Mouse (Mus musculus) erythroblast, adult 5-6 weeks (primary cell): Measurements from ENCODE around the gene Angel2. TPM values are rescaled to one million over a fixed set of nuclear protein-coding genes. Genes with fewer than 3 reads are reported as not detected.
A peak's percentile ranks its signal among the peaks of the same experiment; 100 is the strongest.

ENCODE experiments used
- ATAC-seq: replicated peaks from 2 replicates; pipeline ENCODE4 v1.8.0; 2016; ENCODE audit warnings: moderate number of reproducible peaks, mild to moderate bottlenecking, moderate TSS enrichment, inconsistent platforms; ENCODE audit not compliant: poor library complexity, low FRiP score, severe bottlenecking
- total RNA-seq, 2 experiments: library from RNA; stranded (forward) in 1 of 2; stranded (reverse) in 1 of 2; fragments of 150-400 nt in 1 of 2; fragments of 200-764, 138-1000 nt in 1 of 2; gene quantifications; 2 replicates each; pipeline versions ENCODE4 v1.2.3 to v1.2.4; 2015 to 2017; ENCODE audit warnings: low replicate concordance in 2 of 2

Gene Angel2
- total RNA-seq, 2 experiments from 2014 or later = 4.2 to 12.6 TPM

GRCm38 (mm10) chr1:190928370-190929009, 3.6 kb downstream of the Angel2 start:
- ATAC-seq = peak; percentile 96

- ATAC-seq = peak; percentile 20
These were observed 4.2 kb downstream of the Angel2 start for GRCm38 (mm10) chr1:190929010-190929695.

- ATAC-seq = no peak
These were observed 5.3 kb downstream of the Angel2 start for GRCm38 (mm10) chr1:190930181-190930580.

GRCm38 (mm10) chr1:190939803-190940202, 14.9 kb downstream of the Angel2 start:
- ATAC-seq = no peak

- peak; percentile 78 for ATAC-seq
These were observed 19.3 kb downstream of the Angel2 start for GRCm38 (mm10) chr1:190944109-190944760.

GRCm38 (mm10) chr1:190947986-190948385, 23.1 kb downstream of the Angel2 start:
- ATAC-seq = no peak

GRCm38 (mm10) chr1:190948439-190948838, 23.5 kb downstream of the Angel2 start:
- no peak for ATAC-seq

GRCm38 (mm10) chr1:190948846-190949245, 23.9 kb downstream of the Angel2 start:
- ATAC-seq = no peak

GRCm38 (mm10) chr1:190951014-190951413, 26.1 kb downstream of the Angel2 start:
- no peak for ATAC-seq

- ATAC-seq = no peak
These were observed 28.1 kb downstream of the Angel2 start for GRCm38 (mm10) chr1:190953009-190953408.

- no peak for ATAC-seq
These were observed 33.9 kb downstream of the Angel2 start for GRCm38 (mm10) chr1:190958821-190959220.

- no peak for ATAC-seq
These were observed 37.8 kb downstream of the Angel2 start for GRCm38 (mm10) chr1:190962760-190963159.

GRCm38 (mm10) chr1:190964992-190965780, 40.3 kb downstream of the Angel2 start:
- no peak for ATAC-seq

- ATAC-seq = no peak
These were observed 43.1 kb downstream of the Angel2 start for GRCm38 (mm10) chr1:190968010-190968409.

- no peak for ATAC-seq
These were observed 47.0 kb downstream of the Angel2 start for GRCm38 (mm10) chr1:190971708-190972610.

GRCm38 (mm10) chr1:190972612-190973192, 47.8 kb downstream of the Angel2 start:
- ATAC-seq = no peak

- no peak for ATAC-seq
These were observed 49.3 kb downstream of the Angel2 start for GRCm38 (mm10) chr1:190974191-190974590.

- ATAC-seq = no peak
These were observed 49.9 kb downstream of the Angel2 start for GRCm38 (mm10) chr1:190974833-190975232.
